Mouse (Mus musculus) frontal cortex, postnatal 10 days (tissue): ENCODE results near the gene Lgi1.

ENCODE experiments used
- DNase-seq, 2 experiments: peaks; one replicate each; pipeline ENCODE4 v3.0.0; 2022; ENCODE audit warnings: low spot score in 2 of 2, mixed read lengths in 1 of 2

Lgi1 gene

GRCm38 (mm10) chr19:38261351-38261750, 3.0 kb upstream of the Lgi1 start:
- no peak for DNase-seq

DNA sequence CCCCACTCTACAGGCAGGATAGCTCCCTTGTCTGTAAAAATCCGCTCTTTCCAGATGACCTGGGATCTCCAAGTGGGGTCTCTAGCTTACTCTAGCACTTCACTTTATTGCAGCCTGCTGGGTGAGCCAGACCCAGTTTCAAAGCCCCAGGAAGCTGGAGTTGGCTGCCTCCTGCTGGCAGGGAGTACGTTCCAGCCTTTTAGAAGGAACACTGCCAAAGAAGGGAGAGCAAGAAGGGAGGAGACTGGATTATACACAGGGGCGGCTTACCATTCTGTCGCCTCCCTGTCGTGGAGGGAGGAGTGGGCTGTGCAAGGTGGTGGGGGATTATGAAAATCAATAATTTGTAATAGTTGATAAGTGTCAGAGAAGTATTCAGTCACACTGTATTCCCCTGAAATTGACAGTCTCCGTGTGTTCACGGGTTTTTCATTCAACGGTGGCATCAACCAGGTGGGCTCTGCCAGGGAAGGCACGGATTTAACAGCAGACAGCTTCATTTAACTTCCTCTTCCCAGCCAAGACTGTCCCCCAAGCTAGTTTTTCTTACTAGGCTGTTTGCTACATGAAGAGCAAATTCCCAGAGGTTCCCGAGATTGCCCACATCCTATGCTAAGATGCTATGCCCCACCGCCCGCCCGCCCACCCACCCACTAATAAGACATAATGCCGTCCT, 369 bp upstream of the Lgi1 start:
- peak; percentile 69 to 76 for DNase-seq

GRCm38 (mm10) chr19:38265767-38266166, 1.4 kb downstream of the Lgi1 start:
- DNase-seq = no peak

- DNase-seq = no peak
These were observed 3.1 kb downstream of the Lgi1 start for GRCm38 (mm10) chr19:38267469-38267868.

GRCm38 (mm10) chr19:38271071-38271470, 6.7 kb downstream of the Lgi1 start:
- DNase-seq = no peak

- no peak for DNase-seq
These were observed 9.5 kb downstream of the Lgi1 start for GRCm38 (mm10) chr19:38273820-38274219.

- DNase-seq = no peak
These were observed 10.5 kb downstream of the Lgi1 start for GRCm38 (mm10) chr19:38274747-38275421.

GRCm38 (mm10) chr19:38276226-38276625, 11.9 kb downstream of the Lgi1 start:
- DNase-seq = no peak

DNA sequence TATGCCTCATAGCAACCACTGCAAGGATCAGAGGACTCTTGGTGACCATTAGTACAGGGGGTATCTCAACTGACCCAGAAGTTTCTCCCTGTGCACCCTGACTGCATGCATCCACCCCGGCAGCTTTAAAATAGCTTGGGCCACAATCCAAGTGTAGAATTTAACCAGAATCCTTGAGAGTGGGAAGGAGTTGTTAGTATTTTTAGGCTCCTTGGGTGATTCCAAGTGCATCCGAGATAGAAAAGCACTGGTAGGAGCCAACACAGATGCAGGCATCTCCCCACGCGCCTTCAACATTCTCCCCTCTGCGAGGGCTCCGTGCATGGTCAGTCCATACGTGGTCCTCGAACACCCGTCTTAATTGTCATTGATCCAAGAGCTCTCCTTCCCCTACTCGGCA, 15.9 kb downstream of the Lgi1 start:
- no peak for DNase-seq

DNA sequence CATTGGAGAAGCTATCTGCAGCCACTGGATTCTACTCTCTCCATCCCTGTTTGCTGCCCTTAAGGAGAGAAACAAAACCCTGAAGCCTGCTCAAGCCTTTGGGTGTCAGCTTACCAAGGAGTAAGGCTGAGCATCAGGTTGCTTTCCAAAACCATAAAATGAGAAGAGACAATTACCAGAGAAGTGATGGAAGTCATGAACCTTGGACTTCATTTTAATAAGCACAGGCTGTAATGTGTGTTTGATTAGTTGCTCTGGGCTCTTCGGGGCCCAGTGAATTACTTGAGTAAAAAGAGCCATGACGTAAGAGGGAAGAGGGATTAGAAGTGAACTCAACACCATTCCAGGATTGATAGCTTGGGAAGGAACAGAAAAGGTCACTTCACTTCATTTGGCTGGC, 18.1 kb downstream of the Lgi1 start:
- DNase-seq = no peak

DNA sequence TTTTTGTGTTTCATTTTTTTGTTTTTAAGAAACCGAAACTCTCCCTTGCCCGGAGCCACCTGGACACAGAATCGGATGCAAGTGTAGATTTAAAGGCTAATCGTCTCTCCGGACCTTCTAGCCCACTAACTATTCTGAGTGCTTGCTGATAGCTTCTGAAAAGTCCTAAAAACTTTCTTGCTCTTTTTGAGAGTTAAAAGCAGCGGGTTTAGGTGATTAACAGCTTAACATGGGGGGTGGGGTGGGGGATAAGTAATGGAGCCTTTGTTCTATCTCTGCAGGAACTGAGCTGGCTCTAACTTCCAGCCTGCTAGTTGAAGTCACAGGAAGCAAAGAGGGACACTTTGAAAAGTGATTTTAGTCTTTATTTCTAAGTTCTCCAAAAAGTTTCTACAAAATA, 24.2 kb downstream of the Lgi1 start:
- DNase-seq = no peak

GRCm38 (mm10) chr19:38291432-38291831, 27.1 kb downstream of the Lgi1 start:
- DNase-seq = peak in 1 of 2 experiments; percentile 32

DNA sequence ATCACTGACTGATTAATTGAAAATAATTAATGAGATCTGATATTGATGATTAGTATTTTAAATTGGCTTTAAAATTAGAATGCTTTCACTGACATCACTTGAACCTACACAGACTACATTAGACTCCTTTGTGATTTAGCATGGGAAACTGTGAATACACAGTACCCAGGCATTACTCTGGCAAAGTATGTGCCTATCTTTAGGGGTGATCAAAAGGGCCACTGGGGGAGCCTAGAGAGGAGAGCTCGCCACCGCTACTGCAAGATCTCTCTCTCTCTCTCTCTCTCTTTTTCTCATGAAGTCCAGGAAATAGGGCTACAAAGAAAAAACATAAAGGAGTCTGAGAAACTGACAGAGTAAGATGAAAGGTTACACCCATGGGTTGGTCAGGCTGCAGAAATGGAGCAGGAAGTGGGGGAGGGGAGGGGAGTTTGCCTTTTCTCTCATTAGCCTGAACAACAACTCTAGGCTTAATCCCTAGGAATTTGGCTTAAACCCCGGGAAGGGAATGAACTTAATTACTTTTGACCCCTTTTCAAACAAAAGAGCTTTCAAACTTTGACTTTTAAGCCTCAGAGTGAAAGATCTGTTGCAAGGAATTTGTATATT, 33.8 kb downstream of the Lgi1 start:
- no peak for DNase-seq

- DNase-seq = no peak
These were observed 43.8 kb downstream of the Lgi1 start for GRCm38 (mm10) chr19:38308116-38308515.

DNA sequence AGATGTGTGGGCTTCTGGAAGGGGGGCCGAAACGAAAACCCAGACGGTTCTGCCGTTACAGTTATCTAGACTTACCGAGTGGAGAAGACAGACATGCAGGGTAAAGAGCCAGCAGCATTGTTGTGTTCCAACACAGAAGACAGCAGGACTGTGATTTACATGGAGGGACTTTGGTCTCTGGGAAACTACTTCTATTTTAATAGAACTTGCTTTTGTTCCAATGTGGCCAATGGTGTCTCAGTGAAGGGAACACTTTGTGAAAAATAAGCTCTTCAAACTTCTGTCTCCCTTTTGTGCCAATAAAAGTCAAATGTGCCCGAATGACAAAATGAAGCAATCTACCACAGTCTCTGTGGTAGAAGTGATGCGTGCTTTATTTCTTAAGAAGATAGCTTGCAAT, 50.8 kb downstream of the Lgi1 start:
- DNase-seq = no peak

GRCm38 (mm10) chr19:38316602-38317313, 52.4 kb downstream of the Lgi1 start:
- DNase-seq = no peak

DNA sequence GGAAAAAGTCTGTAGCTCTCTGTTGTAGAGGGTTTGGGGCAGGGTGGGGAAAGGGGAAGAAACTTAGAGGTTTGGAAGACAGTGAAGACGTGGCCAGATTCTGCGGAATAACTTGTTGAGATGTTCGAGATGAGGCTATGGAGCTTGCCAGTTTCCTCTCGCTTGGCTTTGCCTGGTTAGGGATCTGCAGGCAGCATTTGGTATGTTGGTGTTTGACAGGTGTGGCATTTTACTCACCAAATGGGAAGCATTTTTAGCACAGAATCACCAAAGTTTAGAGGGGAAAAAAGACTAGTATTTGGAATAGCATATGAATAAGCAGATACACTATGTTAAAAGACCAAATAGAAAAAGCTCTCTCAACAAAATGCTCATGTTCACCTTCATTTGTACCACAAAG, 54.0 kb downstream of the Lgi1 start:
- no peak for DNase-seq

GRCm38 (mm10) chr19:38319168-38319567, 54.8 kb downstream of the Lgi1 start:
- DNase-seq = no peak

DNA sequence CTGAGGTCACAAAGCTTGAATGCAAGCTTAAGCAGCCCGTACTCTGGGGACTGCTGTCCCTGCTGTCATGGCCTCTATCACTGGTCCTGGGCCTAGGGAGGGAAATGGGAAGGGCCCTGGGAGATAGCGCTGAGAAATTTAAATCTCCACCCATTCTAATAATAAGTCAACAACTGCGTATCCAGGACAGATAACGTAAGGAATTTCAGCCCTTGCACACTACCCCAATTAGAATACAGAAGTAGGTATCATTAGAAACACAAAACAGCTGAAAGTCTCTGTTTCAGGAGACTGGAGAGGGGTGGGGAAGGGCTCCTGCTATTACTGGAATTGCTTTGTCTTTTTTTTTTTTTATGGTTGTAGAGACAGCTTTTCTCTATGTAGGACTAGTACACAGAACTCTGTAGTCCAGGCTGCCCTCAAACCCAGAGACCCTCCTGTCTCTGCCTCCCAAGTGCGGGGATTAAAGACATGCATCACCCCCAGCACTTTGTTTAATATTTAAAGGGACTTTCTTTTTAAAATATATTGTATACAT, 56.4 kb downstream of the Lgi1 start:
- DNase-seq = no peak

- no peak for DNase-seq
These were observed 59.4 kb downstream of the Lgi1 start for GRCm38 (mm10) chr19:38323726-38324125.

DNA sequence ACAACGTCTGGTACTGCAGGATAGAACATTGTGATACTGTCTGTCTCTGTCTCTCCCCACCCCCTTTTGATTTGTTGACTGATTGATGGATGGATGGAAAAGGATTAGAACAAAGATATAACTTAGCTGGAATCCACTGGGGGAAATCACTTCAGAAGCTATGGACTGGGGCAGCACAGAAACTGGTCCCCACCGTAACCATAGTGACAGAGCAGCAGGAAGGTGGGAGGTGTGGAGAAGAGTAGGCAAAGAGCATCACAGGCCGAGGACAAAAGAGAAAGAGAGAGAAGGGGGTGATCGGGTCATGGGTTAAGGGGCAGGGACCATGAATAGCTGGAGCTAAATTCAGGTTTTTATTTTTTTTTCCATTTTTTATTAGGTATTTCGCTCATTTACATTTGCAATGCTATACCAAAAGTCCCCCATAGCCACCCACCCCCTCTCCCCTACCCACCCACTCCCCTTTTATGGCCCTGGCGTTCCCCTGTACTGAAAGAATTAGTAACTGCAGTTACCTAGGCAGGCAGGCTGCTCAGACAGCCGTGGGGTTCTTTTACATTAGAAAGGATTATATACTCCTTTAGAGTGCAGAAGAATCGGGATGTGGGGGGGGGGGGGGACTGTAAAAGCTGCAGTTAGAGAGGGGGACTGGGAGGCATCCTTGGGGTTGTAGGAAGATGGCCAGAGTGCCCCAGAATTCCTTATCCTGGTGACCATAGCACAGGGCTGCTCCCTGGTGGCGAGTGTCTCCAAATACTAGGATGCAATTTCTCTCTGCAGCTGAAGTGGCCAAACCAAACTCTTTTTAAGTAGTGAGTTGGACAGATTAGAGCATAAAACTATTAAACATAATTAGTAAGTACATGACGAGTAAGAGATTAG, 60.1 kb downstream of the Lgi1 start:
- no peak for DNase-seq
